Mouse (Mus musculus) c-Kit-negative CD71-positive TER-119-positive erythroid progenitor cells, embryonic 14.5 days (primary cell): ENCODE data around the gene Ksr2.
"Not testable (repeated sequence)": the region's sequence is repeated elsewhere in the genome, so short reads cannot be mapped to it uniquely, and the experiment has no call there.

Experiments
- DNase-seq: peaks from one replicate; pipeline ENCODE4 v3.0.0-alpha.2; 2013; ENCODE audit warnings: low read depth, low spot score

Gene Ksr2

GRCm38 (mm10) chr5:117408216-117408615 is 5.6 kb upstream of the Ksr2 start:
- no peak for DNase-seq

GRCm38 (mm10) chr5:117409369-117409768 is 4.4 kb upstream of the Ksr2 start:
- DNase-seq: no peak

DNA sequence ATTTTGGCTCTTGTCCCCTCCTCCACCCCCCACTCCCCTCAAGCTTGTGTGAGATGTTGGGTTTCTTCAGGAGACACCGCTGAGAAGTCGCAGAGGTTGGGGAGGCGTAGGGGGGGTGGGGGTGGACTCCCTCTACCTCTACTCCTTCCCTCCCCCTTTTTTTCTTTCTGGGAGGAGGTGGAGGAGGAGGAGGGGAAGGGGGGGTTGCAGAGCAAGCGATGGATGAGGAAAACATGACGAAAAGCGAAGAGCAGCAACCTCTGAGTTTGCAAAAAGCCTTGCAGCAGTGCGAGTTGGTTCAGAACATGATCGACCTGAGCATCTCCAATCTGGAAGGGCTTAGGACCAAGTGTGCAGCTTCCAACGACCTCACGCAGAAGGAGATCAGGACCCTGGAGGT is 811 bp downstream of the Ksr2 start:
- DNase-seq: no peak

DNA sequence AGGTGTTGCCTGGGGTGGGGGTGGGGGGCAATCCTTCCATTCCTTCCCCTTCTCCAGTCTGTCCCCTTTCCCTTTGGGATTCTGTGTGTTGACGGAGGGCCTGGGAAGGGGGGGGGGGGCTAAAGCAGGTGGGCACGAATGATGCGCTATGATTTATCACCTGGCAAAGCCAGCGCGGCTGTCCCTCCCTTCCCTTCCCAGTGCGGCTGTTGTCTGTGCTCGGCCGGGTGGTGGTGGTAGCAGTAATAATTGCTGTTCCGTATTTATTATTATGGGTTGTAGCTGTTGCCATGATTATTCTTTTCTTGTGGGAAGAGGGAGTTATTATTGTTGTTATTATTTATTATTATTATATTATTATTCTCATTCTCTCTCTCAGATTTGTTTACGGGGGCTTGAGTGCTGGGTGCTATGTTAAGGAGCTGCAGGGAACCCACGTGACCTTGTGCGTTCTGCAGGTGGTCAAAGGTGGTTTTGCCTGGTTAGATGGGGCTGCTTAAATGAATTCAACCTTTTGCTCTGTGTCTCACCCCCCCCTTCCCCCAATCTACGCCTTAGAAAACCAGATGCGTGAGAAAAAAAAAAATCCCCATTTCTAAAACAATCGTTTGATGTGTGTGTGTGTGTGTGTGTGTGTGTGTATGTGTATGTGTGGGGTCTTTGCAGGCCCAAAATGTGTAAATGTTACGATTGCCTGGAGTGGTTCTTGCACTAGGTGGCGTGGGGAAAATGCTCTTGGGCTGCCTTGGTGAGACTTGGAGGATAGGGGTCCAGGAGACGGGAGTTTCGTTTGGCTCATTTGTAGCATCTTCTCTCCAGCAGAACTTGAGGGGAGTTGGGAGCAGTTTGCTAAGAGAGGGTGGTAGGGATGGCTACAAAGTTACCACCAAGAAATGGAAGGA is 1.5 kb downstream of the Ksr2 start:
- no peak for DNase-seq

DNA sequence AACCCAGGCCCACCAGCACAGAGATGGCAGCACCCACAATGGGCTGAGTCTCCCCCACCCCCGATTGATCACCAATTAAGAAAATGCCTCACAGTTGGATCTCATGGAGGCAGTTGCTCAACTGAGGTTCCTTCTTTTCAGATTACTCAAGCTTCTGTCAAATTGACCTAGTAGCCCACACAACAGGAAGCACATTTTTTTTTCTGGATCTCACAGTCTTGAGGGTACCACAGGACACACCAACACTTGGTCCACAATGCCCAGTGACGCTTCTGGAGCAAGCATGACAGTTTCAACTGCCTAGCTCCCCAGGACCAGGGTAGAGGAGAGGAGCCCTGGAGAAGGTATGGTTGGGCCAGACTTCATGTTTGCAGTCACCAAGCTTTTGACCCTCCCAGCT is 3.6 kb downstream of the Ksr2 start:
- no peak for DNase-seq

DNA sequence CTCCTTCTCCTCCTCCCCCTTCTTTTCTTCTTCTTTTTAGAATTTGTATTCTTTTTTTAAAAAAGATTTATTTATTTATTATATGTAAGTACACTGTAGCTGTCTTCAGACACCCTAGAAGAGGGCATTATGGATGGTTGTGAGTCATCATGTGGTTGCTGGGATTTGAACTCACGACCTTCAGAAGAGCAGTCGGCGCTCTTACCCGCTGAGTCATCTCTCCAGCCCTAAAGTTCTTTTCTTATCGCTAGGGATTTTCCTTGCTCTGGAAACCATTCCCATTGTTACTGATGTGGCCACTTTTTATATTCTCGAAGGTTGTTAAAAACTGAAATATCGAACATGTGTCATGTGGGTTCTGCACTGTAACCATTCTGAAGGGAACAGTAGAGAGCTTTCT is 19.7 kb downstream of the Ksr2 start:
- DNase-seq: not testable (repeated sequence)

GRCm38 (mm10) chr5:117440261-117440660 is 26.5 kb downstream of the Ksr2 start:
- DNase-seq: no peak

DNA sequence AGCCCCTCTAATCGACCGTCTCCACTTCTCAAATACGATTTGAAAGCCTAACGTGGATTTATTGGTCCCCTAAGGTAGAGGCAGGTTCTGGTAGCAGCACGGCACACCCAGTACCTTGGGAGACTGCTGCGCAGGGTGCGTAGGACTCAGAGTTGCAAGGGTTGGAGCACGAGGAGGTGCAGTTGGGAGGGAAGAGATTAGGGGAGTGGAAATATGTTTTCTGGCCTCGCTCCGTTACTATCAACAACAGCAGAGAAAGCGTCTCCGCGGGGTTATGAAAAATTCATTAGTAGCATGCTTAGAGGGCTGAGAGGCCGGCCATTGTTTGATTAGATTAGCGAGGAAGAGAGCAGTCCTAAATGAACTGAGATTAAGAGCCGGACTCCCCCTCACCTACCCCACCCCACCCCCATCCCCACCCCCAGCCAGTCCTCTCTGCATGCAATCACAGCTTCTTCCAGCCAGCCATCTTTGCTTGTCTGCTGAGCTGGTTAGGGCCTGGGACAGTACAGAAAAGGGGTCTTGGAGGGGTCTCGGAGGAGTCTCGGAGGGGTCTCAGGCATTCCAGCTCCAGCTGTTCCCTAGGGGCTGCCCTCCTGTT is 27.5 kb downstream of the Ksr2 start:
- DNase-seq: no peak

GRCm38 (mm10) chr5:117442157-117442765 is 28.5 kb downstream of the Ksr2 start:
- DNase-seq: no peak

DNA sequence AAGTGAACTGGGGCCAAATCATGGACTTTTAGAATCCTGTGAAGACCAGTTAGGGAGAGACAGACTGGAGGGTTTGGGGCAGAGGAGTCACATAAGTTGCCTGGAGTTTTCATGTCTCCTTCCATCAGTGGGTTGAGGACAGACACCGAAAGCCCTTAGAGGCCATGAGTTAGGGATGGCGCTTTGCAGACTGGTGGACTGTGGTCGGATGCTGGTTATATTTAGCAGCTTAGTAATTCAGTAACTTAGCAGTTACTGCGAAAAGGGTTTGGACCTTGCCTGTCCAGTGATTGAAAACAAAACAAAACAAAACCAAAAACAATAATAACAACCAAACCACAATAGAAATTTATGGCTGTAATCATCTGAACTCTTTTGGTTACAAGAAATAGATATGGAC is 29.3 kb downstream of the Ksr2 start:
- DNase-seq: no peak

GRCm38 (mm10) chr5:117443902-117444301 is 30.1 kb downstream of the Ksr2 start:
- DNase-seq: no peak

GRCm38 (mm10) chr5:117447698-117448097 is 33.9 kb downstream of the Ksr2 start:
- no peak for DNase-seq

DNA sequence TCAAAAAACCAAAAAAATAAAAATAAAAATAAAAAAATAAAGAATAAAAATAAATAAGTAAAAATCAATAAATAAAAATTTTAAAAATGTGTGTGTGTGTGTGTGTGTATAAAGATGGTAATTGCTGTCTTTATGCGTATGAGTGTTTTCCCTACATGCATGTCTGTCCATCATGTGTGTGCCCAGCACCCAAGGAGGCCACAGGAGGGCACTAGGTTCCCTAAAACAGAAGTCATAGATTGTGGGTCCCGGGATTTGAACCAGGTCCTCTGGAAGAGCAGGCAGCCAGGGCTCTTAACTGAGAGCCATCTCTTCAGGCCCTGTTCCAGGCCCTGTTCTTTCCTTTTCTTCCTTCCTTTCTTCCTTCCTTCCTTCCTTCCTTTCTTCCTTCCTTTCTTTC is 38.2 kb downstream of the Ksr2 start:
- DNase-seq: no peak

DNA sequence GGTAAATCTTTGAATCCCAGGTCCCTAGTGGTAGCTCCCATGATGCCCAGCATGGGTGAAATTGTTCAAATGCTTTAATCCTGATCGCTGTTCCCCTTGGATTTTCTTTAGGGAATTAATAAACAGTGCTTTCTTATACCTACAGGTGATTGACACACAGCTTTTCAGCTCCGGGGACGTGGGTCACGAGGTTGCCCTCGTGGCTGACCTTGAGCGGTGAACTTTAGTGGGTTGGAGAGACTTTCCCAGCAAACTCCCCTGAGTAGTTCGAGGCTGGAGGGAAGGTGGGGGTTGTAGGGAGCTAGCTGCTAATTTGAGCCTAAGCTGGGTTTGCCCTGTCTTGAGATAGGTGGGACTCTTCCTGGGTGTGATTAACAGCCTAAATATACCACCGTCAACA is 41.7 kb downstream of the Ksr2 start:
- no peak for DNase-seq

- no peak for DNase-seq
Measured at GRCm38 (mm10) chr5:117457121-117457520, 43.3 kb downstream of the Ksr2 start.

DNA sequence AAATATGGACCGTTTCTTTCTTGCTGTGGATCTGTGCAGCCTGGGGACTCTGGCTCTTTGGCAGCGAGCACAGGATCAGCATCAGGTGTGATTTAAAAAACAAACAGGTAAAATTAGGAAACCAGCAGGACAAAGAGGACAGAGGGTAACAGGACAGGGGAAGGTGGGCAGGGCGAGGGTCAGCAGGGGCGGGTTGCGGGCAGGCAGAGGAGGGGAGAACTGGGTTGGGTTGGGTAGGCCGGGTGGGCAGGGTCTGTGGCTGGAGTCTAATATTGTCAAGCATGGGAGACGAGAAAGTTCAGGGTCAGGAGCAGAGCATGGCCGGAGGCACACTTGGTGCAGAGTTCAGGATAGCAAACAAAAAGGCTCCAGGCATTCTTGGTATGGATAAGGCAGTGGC is 43.8 kb downstream of the Ksr2 start:
- DNase-seq: no peak

DNA sequence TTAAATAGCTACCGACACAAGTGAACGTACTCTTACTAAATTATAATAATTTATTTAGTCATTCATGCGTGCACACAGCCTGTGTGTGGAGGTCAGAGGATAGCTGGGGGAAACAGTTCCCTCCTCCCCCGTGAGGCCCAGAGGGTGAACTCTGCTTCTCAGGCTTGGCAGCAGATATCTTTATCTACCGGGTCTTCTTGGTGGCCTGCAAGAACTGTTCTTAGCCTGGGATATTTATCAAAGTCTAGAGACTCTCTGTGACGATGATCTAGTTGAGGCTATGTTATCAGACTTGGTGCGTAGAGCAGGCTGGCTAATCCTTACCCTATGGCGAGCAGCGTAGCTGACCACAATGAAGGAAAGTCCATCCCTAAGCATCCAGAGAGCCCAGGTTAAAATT is 45.1 kb downstream of the Ksr2 start:
- no peak for DNase-seq

- DNase-seq: no peak
Measured at GRCm38 (mm10) chr5:117460261-117460660, 46.5 kb downstream of the Ksr2 start.

GRCm38 (mm10) chr5:117467052-117467451 is 53.3 kb downstream of the Ksr2 start:
- DNase-seq: no peak

DNA sequence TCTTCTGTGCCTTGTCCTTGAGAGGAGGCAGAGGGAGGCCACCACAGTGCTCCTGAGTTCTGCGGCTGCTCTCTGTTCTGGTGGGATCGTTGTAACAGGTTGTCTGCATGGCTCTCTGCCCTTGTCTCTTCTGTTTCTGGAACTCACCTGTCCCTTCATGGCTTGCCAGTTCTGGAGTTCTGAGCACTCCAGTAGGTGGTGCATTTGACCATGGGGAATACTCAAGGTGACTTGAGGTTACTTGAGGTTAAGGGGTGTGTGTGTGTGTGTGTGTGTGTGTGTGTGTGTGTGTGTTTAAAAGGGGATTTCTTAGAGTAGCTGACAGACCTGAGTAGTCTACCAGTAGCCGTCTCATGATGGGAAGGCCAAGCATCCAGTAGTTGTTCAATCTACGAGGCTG is 55.2 kb downstream of the Ksr2 start:
- no peak for DNase-seq

GRCm38 (mm10) chr5:117469572-117469971 is 55.8 kb downstream of the Ksr2 start:
- DNase-seq: no peak

- no peak for DNase-seq
Measured at GRCm38 (mm10) chr5:117481162-117481561, 67.4 kb downstream of the Ksr2 start.

DNA sequence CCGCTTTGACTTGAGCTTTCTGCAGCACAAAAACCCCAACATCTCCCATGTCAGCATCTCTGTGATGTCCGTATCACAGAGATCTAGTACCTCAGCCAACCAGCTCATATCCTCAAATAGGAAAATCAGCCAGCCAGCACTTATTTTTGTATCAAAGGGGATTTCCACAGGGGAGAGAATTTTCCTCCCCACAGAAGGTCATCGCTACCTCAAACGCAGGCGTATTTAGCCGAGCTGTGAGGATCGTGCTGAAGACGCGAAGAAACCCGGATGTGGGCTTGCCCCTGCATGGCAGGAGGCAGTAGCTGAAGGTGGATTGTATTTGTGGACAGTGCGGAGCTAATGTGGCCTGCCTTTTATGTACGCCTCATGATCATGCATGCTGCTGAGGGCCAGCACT is 67.8 kb downstream of the Ksr2 start:
- no peak for DNase-seq
